Mouse (Mus musculus): Measurements from ENCODE around the gene Zfp362.
A peak's percentile ranks its signal among the peaks of the same experiment; 100 is the strongest.

The Zfp362 gene

DNA sequence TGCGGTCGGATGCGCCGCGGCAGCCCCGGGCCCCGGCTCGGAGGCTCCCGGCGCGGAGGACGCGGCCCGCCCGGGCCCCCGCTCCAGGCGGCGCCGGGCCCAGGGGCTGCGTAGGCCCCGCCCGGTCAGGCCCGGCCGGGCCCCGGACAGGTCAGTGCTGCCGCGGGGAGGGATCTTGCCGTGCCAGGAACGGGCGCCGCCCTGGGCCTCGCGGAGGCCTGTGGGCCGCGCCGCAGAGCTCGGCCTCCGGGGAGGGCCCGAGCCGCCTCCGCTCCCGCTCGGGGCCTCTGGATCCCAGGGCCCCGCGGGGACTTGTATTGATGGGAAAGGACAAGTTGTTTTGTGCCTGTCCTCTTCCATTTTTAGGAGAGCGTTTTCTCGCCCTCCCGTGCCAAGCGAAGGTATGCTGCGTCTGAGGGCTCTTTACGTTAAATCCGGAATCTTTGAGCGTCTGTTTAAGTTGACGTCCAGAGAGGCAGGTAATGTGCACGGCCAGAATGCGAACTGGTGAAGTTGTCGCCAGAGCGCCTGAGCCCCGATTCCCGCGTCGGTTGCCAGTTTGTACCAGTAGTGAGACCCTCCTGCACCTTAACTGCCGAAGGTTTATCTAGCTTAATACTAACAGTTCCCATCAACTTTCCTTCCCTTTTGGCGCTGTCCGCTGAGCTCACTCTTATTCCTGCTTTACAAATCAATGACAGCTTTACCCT lies 78.0 kb downstream of the Zfp362 start:
- Histone ChIP-seq H3K27me3 (ENCODE audit: insufficient read depth, low read length) (peaks cover 63% of the 10 kb centered on the region), H3K36me3 (ENCODE audit: insufficient read depth, low read length) (peaks cover 5% of the 10 kb centered on the region; the same call in 1 of the 2 replicates), H3K9me3 (ENCODE audit: low read length) (no peaks in the 10 kb centered on the region), H3K4me3 (replicated peaks; ENCODE audit: low read length) (peak overlapping the region; percentile 87), H3K4me1 (replicated peaks; ENCODE audit: low read depth, low read length) (peaks cover 43% of the 10 kb centered on the region)
- TF ChIP-seq POU5F1 (IDR thresholded peaks at IDR 0.05; ENCODE audit: borderline replicate concordance, low read length) (no peak), CTCF (conservative IDR thresholded peaks at IDR 0.05; ENCODE audit: low read length) (no peak), NANOG (IDR thresholded peaks at IDR 0.05; ENCODE audit: borderline replicate concordance, low read length) (no peak)

DNA sequence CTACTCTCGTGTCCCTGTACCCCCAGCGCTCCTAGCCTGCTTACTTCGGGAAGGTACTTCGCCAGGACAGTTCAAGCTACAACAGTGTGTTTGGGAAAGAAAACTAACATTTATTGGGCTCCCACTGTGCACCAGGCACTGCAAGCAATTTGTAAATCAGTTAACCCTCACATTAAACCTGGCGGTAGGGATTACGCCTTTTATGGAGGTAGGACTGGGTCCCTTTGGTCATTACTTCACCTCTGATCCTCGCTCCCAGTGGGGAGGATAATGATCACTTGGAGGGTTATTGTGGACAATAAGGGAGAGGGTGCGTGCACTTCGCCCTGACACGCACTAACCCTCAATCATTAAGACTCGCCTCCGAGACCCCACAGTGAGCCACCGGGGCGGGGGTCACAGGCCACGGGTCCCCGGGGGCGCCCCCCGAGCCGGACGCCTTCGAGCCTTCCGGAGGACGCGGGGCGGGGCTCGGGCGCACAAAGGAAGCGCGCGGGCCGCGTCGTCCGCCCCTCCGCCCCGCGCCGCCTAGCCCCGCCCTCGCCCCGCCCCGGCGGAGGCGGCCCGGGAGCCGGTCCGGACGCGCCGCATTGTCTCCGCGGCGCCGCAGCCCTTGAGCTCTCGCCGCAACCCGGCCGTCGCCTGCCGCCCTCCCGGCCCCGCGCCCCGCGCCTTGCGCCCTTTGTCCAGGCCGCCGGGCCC lies 78.7 kb downstream of the Zfp362 start:
- Histone ChIP-seq H3K4me3 (replicated peaks; ENCODE audit: low read length) (peak overlapping the region; percentile 87), H3K36me3 (ENCODE audit: insufficient read depth, low read length) (peaks cover 5% of the 10 kb centered on the region; the same call in 1 of the 2 replicates), H3K4me1 (replicated peaks; ENCODE audit: low read depth, low read length) (peaks cover 43% of the 10 kb centered on the region), H3K9me3 (ENCODE audit: low read length) (no peaks in the 10 kb centered on the region), H3K27me3 (ENCODE audit: insufficient read depth, low read length) (peaks cover 70% of the 10 kb centered on the region)
- TF ChIP-seq POU5F1 (IDR thresholded peaks at IDR 0.05; ENCODE audit: borderline replicate concordance, low read length) (no peak), NANOG (IDR thresholded peaks at IDR 0.05; ENCODE audit: borderline replicate concordance, low read length) (no peak), CTCF (conservative IDR thresholded peaks at IDR 0.05; ENCODE audit: low read length) (no peak)

DNA sequence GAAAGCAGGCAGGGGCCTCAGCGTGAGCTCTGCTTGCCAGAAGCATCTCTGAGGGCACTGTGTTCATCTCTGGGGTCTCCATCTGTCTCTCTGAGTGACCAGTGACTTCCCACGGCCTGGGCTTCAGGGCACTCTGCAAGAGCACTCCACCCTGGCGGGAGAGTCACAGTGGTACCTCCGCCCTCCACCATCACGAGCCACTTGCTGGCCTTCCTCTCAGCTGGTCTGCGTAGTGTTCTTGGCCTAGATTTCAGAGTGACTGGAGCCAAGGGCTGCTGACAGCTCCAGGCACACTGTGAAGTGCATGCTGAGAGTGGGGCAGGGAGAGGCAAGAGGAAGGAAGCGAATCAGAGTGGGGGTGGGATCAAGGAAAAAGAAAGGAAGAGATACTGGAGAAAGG lies 81.8 kb downstream of the Zfp362 start:
- peaks cover 58% of the 10 kb centered on the region for H3K27me3 ChIP-seq (ENCODE audit: insufficient read depth, low read length)
- H3K4me1 ChIP-seq (replicated peaks; ENCODE audit: low read depth, low read length): peaks cover 41% of the 10 kb centered on the region
- TF ChIP-seq CTCF (conservative IDR thresholded peaks at IDR 0.05; ENCODE audit: low read length): no peak
- TF ChIP-seq NANOG (IDR thresholded peaks at IDR 0.05; ENCODE audit: borderline replicate concordance, low read length): no peak
- no peak for TF ChIP-seq POU5F1 (IDR thresholded peaks at IDR 0.05; ENCODE audit: borderline replicate concordance, low read length)
- H3K4me3 ChIP-seq (replicated peaks; ENCODE audit: low read length): no peak overlapping the region
- no peaks in the 10 kb centered on the region for H3K9me3 ChIP-seq (ENCODE audit: low read length)
- no peaks in the 10 kb centered on the region for H3K36me3 ChIP-seq (ENCODE audit: insufficient read depth, low read length)

DNA sequence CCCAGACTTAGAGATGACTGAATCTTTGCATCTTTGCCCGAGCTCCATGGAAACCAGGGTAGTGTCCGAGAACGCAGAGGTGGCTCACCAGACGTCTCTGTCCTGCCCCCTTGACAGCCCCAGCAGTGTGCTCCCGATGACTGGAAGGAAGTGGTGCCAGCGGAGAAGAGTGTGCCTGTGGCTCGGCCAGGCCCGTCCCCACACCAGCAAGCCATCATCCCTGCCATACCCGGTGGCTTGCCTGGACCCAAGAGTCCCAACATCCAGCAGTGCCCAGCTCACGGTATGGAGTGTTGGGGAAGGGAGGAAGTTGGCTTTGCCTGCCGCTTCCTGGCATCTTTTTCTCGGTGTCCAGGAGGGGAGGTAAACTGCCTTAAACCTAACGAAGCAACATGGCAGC lies 82.4 kb downstream of the Zfp362 start:
- H3K27me3 ChIP-seq (ENCODE audit: insufficient read depth, low read length): peaks cover 52% of the 10 kb centered on the region
- no peaks in the 10 kb centered on the region for H3K36me3 ChIP-seq (ENCODE audit: insufficient read depth, low read length)
- no peaks in the 10 kb centered on the region for H3K9me3 ChIP-seq (ENCODE audit: low read length)
- H3K4me3 ChIP-seq (replicated peaks; ENCODE audit: low read length): no peak overlapping the region
- peaks cover 38% of the 10 kb centered on the region for H3K4me1 ChIP-seq (replicated peaks; ENCODE audit: low read depth, low read length)
- TF ChIP-seq CTCF (conservative IDR thresholded peaks at IDR 0.05; ENCODE audit: low read length) (no peak), POU5F1 (IDR thresholded peaks at IDR 0.05; ENCODE audit: borderline replicate concordance, low read length) (no peak), NANOG (IDR thresholded peaks at IDR 0.05; ENCODE audit: borderline replicate concordance, low read length) (no peak)

All from E14TG2a.4 (cell line).